Mouse (Mus musculus) liver, embryonic 11.5 days (tissue): Measurements from ENCODE around the gene Galp. TPM values are rescaled to one million over a fixed set of nuclear protein-coding genes. Genes with fewer than 3 reads are reported as not detected.
"Not testable (repeated sequence)": the region's sequence is repeated elsewhere in the genome, so short reads cannot be mapped to it uniquely, and the experiment has no call there.

ENCODE experiments used
- ATAC-seq: fragments of 200-750 bp; cut with Nextera tagmentation; replicated peaks from 2 replicates; pipeline ENCODE4 v1.8.0; 2017; ENCODE audit warnings: moderate number of reproducible peaks, mild to moderate bottlenecking, moderate TSS enrichment, moderate library complexity; ENCODE audit not compliant: low FRiP score
- DNase-seq: peaks from one replicate; pipeline ENCODE4 v3.0.0-alpha.2; 2017; ENCODE audit warnings: low spot score
- H3K27ac ChIP-seq: fragments of 300-500 bp; sonication (generic); 2 replicates; pipeline ENCODE4 v1.5.1; 2014; ENCODE audit warnings: mild to moderate bottlenecking, low read depth, low read length, control low read depth
- H3K27me3 ChIP-seq: fragments of 300-500 bp; sonication (generic); replicated peaks from 2 replicates; pipeline ENCODE4 v1.6.1; 2014; ENCODE audit warnings: low read length, mixed read lengths; ENCODE audit not compliant: control insufficient read depth, insufficient read depth
- H3K36me3 ChIP-seq: fragments of 300-500 bp; sonication (generic); 2 replicates; pipeline ENCODE4 v1.6.1; 2014; ENCODE audit warnings: mild to moderate bottlenecking, low read length, moderate library complexity, mixed read lengths; ENCODE audit not compliant: control insufficient read depth, insufficient read depth
- H3K4me1 ChIP-seq: fragments of 300-500 bp; sonication (generic); replicated peaks from 2 replicates; pipeline ENCODE4 v1.6.1; 2014; ENCODE audit warnings: low read length, mixed read lengths; ENCODE audit not compliant: control insufficient read depth, insufficient read depth
- H3K4me2 ChIP-seq: fragments of 300-500 bp; sonication (generic); 2 replicates; pipeline ENCODE4 v1.6.1; 2014; ENCODE audit warnings: mild to moderate bottlenecking, control low read depth, moderate library complexity
- H3K4me3 ChIP-seq: fragments of 300-500 bp; sonication (generic); 2 replicates; pipeline ENCODE4 v1.5.1; 2014; ENCODE audit warnings: low read depth, low read length, control low read depth
- H3K9ac ChIP-seq: fragments of 300-500 bp; sonication (generic); 2 replicates; pipeline ENCODE4 v1.6.1; 2014; ENCODE audit warnings: low read depth, low read length, control low read depth
- H3K9me3 ChIP-seq: fragments of 300-500 bp; sonication (generic); 2 replicates; pipeline ENCODE4 v1.6.1; 2016; ENCODE audit warnings: low read length, inconsistent platforms, mixed read lengths; ENCODE audit not compliant: control insufficient read depth
- WGBS: fragments of 180-500 bp; shearing (Covaris S2); extraction: QIAGEN DNeasy Blood & Tissue Kit; methylation state at CpG from one replicate; pipeline ENCODE4 v1.1.7; 2014; 5-methylcytosine and 5-hydroxymethylcytosine counted together
- polyA plus RNA-seq: library from polyadenylated mRNA; unstranded; fragments of >200 nt; fragmentation: Nextera tagmentation; extraction: Ambion mirVana; gene quantifications from 2 replicates; pipeline ENCODE4 v1.2.1, GENCODE M21; 2014

Gene Galp
- polyA plus RNA-seq, 1 experiment from 2014 or later: not detected

DNA sequence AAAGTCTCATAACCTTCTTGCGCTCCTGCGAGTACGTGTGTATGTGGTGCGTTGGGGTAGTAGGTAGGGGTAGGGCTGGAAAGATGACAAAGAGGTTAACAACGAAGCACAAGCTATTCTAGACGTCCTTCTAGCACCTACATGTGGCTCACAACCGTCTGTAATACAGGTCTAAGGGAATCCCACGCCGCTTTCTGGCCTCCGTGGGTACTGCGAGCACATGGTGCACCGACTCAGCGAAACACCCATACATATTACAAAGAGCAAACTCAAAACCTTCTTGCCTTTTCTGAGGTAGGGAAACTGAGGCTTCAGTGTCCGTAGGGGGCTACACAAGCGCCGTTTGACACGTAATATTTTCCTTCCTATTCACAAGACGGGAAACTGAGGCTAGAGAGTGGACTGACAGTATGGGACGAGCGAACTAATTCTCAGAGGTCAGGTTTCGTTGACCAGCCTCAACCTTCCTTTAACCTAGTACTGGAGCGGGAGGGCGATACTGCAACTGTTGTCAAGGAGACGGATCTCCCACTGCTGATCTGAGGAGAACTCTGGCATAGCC is 25.4 kb upstream of the Galp start:
- H3K4me3 ChIP-seq: peak overlapping the region; percentile 77
- peaks cover 14% of the 10 kb centered on the region for H3K4me1 ChIP-seq
- H3K9me3 ChIP-seq: no peaks in the 10 kb centered on the region
- peak overlapping the region; percentile 80 for H3K9ac ChIP-seq
- H3K36me3 ChIP-seq: no peaks in the 10 kb centered on the region
- no peaks in the 10 kb centered on the region for H3K27me3 ChIP-seq
- ATAC-seq (peak; percentile 53), DNase-seq (no peak)
- peak overlapping the region; percentile 71 for H3K27ac ChIP-seq
- WGBS: 2% methylated on average over 24 of the region's 24 CpGs
- peak overlapping the region; percentile 96 for H3K4me2 ChIP-seq

DNA sequence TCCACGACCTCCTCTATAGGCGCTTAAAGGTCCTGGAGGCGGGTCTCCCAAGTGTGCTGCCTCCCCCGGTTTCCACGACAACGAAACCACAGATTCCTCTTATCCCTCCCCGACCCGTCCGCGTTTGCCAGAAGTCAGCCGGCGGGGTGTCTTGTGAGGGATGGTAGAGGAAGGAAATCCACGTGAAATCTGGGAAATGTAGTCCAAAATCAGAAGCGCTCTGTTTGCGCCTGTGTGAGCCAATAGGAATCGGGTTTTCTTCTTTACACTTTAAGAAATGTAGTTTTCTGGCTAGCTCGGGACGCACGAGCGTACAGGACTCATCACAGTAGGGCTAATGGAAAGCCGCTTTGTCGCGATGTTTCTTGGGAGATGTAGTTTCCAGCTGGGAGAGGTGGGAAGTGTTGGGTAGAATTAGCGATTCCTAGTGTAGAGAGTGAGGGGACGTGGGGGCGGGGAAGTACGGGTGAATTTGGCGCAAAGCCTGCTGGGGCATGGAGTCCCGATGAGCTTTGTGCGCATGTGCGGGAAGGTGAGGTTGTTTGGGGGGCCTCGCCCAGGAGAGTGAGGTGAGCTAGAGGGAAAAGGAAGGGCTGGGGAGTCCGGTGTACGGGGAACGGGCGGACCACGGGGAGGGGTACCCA is 24.8 kb upstream of the Galp start, which contains the start of gene Zfp444:
TSS of gene Zfp444 (plus strand) at position 221 of the 644 bp plus-strand sequence.
- under 1% methylated on average over 37 of the region's 37 CpGs for WGBS
- Histone ChIP-seq H3K4me3 (peak within 1 kb of the TSS; percentile 77), H3K9ac (peak within 1 kb of the TSS; percentile 80), H3K4me1 (peaks cover 14% of the 10 kb centered on the region), H3K4me2 (peak within 1 kb of the TSS; percentile 96), H3K36me3 (no peaks in the 10 kb centered on the region; the same call in 1 of the 2 replicates), H3K27me3 (no peaks in the 10 kb centered on the region), H3K27ac (peak within 1 kb of the TSS; percentile 75), H3K9me3 (no peaks in the 10 kb centered on the region)
- ATAC-seq (peak; percentile 86), DNase-seq (peak; percentile 91)

DNA sequence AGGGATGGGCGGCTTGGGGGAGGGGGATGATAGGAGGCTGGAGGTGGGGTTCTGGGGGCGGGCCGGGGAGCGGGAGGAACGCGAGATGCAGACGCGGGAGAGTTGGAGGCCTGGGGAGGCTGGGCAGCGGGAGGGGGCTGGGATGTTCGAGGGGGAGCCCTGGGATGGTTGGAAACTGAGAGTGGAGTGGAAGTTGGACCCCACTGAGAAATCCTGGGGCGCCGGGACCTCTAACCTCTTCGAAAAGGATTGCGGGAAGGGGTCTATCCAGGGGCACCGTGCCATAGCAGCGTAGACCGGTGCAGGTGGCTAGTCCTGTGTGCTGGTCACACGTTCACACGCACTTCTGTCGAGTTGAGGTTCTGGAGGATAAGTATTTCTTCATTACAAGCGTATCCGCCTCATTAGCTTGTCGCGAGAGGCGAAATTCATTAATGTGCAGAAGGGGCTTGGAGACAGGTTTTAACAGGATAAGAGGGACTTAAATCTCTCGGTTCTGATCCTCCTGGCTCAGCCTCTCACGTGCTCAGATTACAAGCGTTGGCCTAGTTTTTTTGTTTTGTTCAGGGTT is 24.1 kb upstream of the Galp start:
- peak overlapping the region; percentile 77 for H3K4me3 ChIP-seq
- H3K27ac ChIP-seq: peak overlapping the region; percentile 75
- H3K4me2 ChIP-seq: peak overlapping the region; percentile 96
- H3K9ac ChIP-seq: peak overlapping the region; percentile 80
- no peaks in the 10 kb centered on the region for H3K27me3 ChIP-seq
- DNase-seq (no peak), ATAC-seq (peak; percentile 29)
- H3K36me3 ChIP-seq: no peaks in the 10 kb centered on the region; the same call in 1 of the 2 replicates
- H3K4me1 ChIP-seq: peaks cover 14% of the 10 kb centered on the region
- under 1% methylated on average over 28 of the region's 28 CpGs for WGBS
- no peaks in the 10 kb centered on the region for H3K9me3 ChIP-seq

GRCm38 (mm10) chr7:6173872-6174271 is 23.0 kb upstream of the Galp start:
- ATAC-seq: no peak
- H3K4me1 ChIP-seq: peaks cover 14% of the 10 kb centered on the region
- no peak overlapping the region for H3K9ac ChIP-seq
- peak overlapping the region; percentile 96 for H3K4me2 ChIP-seq
- H3K9me3 ChIP-seq: no peaks in the 10 kb centered on the region
- 79% methylated on average over 8 of the region's 8 CpGs for WGBS
- no peak for DNase-seq
- H3K27ac ChIP-seq: peak overlapping the region; percentile 45; the same call in 1 of the 2 replicates
- no peak overlapping the region for H3K4me3 ChIP-seq
- H3K36me3 ChIP-seq: no peaks in the 10 kb centered on the region; the same call in 1 of the 2 replicates
- no peaks in the 10 kb centered on the region for H3K27me3 ChIP-seq

DNA sequence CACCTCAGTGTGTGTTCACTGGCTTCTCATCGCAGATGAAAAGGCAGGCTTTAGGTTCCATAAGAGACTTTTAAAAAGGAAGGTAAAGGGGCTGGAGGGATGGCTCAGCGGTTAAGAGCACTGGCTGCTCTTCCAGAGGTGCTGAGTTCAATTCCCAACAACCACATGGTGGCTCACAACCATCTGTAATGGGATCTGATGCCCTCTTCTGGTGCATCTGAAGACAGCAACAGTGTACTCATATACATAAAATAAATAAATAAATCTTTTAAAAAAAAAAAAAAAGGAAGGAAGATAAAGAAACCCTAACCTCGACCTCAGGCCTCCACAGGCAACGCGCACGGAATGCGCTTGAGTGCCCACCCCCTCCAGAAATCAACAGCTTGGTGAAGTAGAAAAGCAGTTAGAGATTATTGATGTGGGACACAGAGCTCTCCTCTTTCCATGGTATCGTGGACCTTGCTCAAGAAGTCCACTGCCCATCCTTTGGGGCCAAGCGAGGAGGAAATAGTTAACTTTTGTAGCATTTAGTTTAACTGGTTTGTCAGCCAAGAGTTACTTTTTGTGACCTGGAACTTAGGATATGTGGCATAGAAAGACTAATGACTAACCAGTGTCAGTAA is 22.4 kb upstream of the Galp start:
- ATAC-seq, DNase-seq, H3K9me3 ChIP-seq, H3K4me3 ChIP-seq, H3K9ac ChIP-seq, H3K36me3 ChIP-seq, H3K27me3 ChIP-seq, H3K27ac ChIP-seq: not testable (repeated sequence)
- Histone ChIP-seq H3K4me1 (peaks cover 14% of the 10 kb centered on the region), H3K4me2 (peak overlapping the region; percentile 96; the same call in 1 of the 2 replicates)
- 50% methylated on average over 9 of the region's 9 CpGs for WGBS

DNA sequence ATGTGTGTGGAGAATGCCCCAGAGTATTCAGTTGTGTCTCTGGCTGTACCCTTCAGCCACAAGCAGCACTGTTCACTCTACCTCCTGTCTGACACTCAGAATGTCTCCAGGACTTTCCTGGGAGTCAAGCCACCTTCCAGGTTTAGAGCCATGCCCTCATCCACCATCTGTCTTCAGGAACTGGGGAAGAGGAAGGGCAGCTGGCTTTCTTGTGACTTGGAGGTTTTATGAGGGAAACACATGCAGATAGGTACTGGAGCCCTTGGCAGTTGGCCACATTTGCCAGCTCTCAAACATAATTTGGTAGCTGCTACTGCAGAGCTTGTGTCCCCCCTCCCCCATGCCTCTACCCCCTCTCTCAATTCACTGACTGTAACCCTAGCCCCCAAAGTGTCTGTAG is 17.9 kb upstream of the Galp start:
- no peak overlapping the region for H3K27ac ChIP-seq
- H3K4me3 ChIP-seq: no peak overlapping the region
- no peaks in the 10 kb centered on the region for H3K27me3 ChIP-seq
- no peaks in the 10 kb centered on the region for H3K9me3 ChIP-seq
- H3K36me3 ChIP-seq: peaks cover 3% of the 10 kb centered on the region
- no peak overlapping the region for H3K9ac ChIP-seq
- ATAC-seq: no peak
- H3K4me2 ChIP-seq: no peak overlapping the region
- peaks cover 6% of the 10 kb centered on the region; the same call in 1 of the 2 replicates for H3K4me1 ChIP-seq
- DNase-seq: no peak

DNA sequence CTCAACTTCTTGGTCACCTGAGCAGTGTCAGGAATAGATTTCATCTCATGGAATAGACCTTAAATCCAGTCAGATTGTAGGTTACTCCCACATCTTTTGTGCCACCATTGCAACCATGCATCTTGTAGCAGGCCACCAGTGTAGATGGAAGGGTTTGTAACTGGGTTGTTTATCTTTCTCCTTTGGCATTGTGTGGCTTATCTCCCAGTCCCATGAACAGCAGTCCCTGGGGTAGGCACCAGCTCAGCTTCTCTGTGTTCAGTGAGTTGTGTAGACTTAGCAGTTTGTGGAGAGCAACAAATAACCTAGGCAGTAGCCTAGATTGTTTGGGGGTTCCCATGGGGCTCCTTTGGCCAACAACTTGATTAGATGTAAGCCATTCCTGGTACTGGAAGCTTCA is 14.0 kb upstream of the Galp start:
- ATAC-seq (peak; percentile 72), DNase-seq (no peak)
- no peak overlapping the region for H3K27ac ChIP-seq
- no peaks in the 10 kb centered on the region for H3K27me3 ChIP-seq
- H3K9me3 ChIP-seq: no peaks in the 10 kb centered on the region
- no peaks in the 10 kb centered on the region for H3K4me1 ChIP-seq
- H3K4me2 ChIP-seq: no peak overlapping the region
- peaks cover 15% of the 10 kb centered on the region for H3K36me3 ChIP-seq
- H3K9ac ChIP-seq: no peak overlapping the region
- no peak overlapping the region for H3K4me3 ChIP-seq

DNA sequence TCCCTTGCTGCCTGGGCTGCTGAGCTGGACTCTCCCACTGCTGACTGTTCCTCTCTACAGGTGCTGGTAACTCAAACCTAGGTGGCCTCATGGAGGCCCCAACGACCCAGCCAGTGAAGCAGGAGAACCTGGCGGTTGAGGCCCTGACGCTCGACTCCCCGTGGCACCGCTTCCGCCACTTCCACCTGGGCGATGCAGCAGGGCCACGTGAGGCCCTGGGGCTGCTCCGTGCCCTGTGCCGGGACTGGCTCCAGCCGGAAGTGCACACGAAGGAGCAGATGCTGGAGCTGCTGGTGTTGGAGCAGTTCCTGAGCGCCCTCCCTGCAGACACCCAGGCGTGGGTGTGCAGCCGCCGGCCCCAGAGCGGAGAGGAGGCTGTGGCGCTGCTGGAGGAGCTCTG is 13.1 kb upstream of the Galp start:
- no peak for DNase-seq
- Histone ChIP-seq H3K27me3 (peaks cover 2% of the 10 kb centered on the region; the same call in 1 of the 2 replicates), H3K4me2 (no peak overlapping the region), H3K9ac (no peak overlapping the region), H3K36me3 (peaks cover 24% of the 10 kb centered on the region), H3K4me3 (no peak overlapping the region), H3K9me3 (no peaks in the 10 kb centered on the region), H3K27ac (no peak overlapping the region), H3K4me1 (no peaks in the 10 kb centered on the region)
- 91% methylated on average over 19 of the region's 19 CpGs for WGBS
- ATAC-seq: no peak
